Mouse (Mus musculus) c-Kit-positive CD71-negative TER-119-negative erythroid progenitor cells, embryonic 14.5 days (primary cell): Measurements from ENCODE around the gene Arid4a.
"Not testable (repeated sequence)": the region's sequence is repeated elsewhere in the genome, so short reads cannot be mapped to it uniquely, and the experiment has no call there.

ENCODE experiments used
- DNase-seq: peaks from one replicate; pipeline ENCODE4 v3.0.0-alpha.2; 2013; ENCODE audit warnings: low read depth

Gene Arid4a

DNA sequence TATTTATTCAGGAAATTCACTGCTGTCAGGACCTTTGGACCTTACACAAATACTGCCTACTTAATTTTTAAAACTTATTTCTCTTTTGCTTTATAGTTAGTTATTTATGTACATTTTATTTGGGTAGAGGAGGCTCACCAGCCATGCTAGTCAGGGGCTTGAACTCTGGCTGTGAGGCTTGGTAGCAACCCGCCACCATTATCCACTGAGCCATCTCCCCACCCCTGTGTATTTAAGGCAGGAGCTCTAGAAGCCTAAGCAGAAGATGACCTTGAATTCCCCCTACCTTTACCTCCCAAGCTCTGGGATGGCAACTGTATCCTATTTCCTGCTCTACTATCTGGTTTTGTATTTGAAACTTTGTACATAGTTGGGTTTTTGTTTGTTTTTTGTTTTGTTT, 37.7 kb downstream of the Arid4a start:
- DNase-seq, result no peak

DNA sequence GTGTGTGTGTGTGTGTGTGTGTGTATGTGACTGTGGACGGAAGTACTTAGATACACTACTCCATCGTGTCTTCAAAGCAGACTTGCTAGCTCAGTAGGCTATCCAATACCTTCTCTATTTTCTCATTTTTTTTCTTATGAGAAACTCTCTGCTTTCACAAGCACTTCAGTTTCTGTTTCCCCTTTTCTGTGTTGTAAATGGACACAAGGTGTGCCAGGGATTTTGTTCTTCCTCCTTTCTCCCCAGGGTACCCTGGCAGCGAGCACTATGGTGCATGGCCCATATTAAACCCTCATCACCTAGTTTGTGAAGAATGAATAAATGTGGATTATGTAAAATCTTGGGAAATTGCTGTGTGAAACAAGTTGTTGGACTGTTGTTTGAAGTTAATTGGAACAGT, 39.7 kb downstream of the Arid4a start:
- no peak for DNase-seq

DNA sequence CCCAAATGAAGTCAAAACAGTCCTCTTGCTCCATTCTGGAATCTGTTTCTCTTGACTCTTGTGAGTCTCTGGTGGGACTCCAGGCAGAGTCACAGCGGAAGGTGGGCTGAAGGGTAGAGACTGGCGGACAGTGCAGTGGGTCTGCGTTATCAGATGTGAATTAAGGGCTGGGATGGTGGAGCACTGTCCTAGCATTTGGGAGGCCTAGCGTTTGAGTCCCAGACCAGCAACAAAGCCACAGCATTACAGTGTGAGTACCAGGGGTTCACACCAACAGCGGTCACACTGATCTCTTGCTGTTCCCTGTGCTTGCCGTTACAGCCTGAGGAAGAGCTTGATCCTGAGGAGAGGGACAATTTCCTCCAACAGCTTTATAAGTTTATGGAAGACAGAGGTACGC, 44.0 kb downstream of the Arid4a start:
- DNase-seq, result no peak

GRCm38 (mm10) chr12:71069846-71070245, 54.1 kb downstream of the Arid4a start:
- no peak for DNase-seq

- DNase-seq, result no peak
These were observed 56.3 kb downstream of the Arid4a start for GRCm38 (mm10) chr12:71072048-71072447.

DNA sequence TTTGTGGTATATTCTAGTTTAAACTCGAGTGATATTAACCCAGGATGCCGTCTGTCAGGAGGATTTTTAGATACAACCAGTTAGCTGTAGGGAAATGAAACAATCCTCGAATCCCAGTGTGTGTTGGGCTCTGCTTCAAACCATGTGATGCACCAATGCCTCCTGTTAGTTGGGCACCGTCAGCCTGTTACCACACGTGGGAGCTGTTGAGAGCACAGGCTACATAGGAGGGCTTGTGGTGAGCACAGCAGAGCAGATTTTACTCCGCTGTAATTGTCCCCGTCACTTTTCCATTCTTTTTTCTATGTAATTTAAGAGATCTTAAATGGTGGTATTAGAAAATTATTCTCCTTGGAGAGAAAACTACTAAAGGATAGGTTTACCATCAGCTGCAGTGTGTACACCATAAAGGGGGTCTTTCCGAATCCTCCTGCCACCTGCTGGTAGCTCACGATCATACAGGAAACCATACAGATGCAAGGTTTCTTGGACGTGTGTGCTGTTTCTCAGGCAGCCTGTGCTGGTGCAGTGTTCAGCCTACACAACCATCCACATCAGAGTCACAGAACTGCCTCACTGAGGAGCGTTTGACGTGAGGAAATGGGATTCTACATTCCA, 57.4 kb downstream of the Arid4a start:
- DNase-seq, result peak; percentile 32

DNA sequence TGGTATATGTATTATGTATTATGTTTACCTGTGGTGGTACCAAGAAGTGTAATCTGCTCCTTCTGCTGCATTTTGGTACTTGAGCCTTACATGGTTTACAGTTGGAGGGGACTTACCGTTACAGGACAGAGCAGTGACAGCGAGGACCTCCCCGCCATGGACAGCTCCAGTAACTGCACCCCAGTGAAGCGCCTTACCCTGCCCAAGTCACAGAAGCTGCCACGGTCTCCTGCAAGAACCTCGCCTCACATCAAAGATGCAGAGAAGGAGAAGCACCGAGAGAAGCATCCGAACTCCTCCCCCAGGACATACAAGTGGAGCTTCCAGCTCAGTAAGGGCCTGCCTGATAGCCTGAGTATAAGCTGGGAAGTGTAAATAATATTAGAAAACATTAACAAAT, 70.5 kb downstream of the Arid4a start:
- no peak for DNase-seq

GRCm38 (mm10) chr12:71104275-71104674, 88.5 kb downstream of the Arid4a start:
- DNase-seq, result not testable (repeated sequence)

DNA sequence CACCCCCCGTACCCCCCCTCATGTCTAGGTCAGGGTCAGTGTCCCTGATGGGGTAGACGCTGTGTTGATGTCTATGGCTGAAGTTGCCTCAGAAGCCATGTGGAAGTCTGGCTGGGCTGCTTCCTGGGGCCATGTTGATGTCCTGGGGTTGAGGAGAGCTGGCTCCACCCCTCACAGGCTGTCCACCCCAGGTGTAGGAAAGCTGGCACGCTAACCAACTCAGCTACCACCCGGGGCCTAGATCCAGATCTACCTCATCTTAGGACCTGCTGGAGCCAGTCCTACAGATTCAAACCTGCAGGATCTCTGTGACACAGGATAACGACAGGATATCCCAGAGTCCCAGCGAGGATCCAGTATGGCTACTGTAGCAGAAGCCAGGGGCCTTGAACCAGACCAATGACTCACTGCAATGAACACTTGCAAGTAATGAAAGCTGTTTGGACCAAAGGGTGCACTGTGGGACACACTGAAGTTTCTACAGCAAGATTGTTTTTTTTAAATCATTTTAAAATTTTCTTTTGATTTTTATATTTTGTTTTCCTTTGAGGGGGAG, 91.5 kb downstream of the Arid4a start:
- no peak for DNase-seq

- peak; percentile 14 for DNase-seq
These were observed 95.5 kb downstream of the Arid4a start, which contains the start of gene Tomm20l for GRCm38 (mm10) chr12:71111331-71111730. Gene Tomm20l, plus strand, starts transcription at chr12:71111428.

- DNase-seq, result no peak
These were observed 97.3 kb downstream of the Arid4a start for GRCm38 (mm10) chr12:71113074-71113473.

GRCm38 (mm10) chr12:71113675-71114288, 98.0 kb downstream of the Arid4a start:
- peak; percentile 60 for DNase-seq

DNA sequence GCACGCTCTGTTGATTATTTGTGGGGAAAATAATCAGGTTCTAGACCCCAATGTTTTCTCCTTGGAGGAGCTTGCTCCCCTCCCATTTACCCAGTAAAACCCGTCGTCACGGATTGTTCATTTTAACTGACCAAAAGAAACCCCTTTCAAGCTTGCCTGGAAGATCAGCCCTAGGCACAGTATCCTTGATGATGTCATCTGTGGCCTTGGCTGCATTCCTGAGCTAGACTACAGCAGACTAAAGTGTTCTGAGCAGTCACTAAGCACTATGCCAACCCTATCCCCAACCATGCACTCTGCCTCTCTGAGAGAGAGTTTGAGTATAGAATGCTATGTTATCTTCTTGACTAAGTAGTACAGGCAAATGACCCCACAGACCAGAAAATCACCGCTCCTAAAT, 100.6 kb downstream of the Arid4a start:
- no peak for DNase-seq

GRCm38 (mm10) chr12:71122731-71123130, 106.9 kb downstream of the Arid4a start:
- no peak for DNase-seq

DNA sequence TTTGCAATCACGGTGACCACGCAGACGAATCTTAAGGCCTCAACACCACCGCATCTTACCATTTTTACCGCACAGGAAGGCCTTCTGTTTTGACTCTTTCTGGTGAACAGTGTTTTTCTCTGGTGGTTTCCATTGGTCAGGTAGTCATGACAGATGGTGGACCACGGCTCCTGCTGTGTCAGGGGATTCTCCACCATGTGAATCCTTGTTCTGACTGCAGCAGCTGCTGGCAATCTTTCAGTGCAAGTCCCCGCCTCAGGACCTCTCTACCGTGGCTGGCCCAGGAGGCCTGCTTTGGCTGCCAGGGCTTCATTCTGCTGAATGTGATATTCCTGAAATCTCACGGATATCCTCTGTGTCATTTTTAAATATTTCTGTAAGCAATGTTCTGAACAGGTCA, 107.5 kb downstream of the Arid4a start:
- no peak for DNase-seq

DNA sequence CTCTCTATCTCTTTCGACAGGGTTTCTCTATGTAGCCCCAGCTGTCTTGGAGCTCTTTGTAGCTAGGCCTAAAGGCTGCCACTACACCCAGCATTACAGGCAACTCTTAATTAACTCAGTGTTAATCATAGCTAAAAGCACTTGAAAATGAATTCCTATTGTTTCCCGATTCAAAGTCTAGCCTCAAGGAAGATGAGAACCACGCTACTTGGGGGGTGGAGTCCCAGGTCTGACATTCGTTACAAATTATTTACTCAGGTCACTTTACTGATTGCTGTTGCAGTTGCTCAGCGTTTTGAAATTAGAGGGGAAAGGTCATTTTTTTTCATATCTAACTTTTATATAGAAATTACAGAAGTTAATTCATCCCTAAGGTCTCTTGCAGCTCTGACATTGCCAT, 119.8 kb downstream of the Arid4a start:
- no peak for DNase-seq

- peak; percentile 72 for DNase-seq
These were observed 120.6 kb downstream of the Arid4a start, which contains the start of the genes Timm9 and 2700049A03Rik for GRCm38 (mm10) chr12:71136130-71136973. Gene Timm9, minus strand, starts transcription at chr12:71136684. Gene 2700049A03Rik, plus strand, starts transcription at chr12:71136848.

DNA sequence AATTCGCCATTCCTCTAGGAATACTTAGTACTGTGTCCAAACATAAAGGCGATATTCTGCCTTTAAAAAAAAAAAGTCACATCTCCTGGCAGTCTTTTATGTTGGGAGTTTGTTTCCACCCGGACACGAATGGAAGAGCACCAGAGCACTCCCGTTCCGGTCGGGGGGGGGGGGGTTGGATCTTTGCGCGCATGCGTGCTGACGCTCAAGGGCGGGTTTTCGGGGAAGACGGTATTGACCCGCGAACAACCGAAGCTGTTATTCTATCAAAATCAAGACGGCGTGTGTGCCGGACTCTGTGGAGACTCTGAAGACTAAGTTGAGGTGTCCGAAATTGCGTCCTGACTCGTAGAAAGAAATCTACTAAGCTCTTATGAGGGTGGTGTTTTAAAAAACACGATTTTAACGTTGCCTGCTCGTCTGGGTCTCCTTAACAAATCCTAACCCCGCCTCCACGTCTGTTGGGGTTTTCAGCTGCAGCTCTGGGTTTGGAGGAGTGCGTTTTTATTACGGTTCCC, 121.2 kb downstream of the Arid4a start:
- DNase-seq, result peak; percentile 93

GRCm38 (mm10) chr12:71137686-71138085, 121.9 kb downstream of the Arid4a start:
- no peak for DNase-seq

DNA sequence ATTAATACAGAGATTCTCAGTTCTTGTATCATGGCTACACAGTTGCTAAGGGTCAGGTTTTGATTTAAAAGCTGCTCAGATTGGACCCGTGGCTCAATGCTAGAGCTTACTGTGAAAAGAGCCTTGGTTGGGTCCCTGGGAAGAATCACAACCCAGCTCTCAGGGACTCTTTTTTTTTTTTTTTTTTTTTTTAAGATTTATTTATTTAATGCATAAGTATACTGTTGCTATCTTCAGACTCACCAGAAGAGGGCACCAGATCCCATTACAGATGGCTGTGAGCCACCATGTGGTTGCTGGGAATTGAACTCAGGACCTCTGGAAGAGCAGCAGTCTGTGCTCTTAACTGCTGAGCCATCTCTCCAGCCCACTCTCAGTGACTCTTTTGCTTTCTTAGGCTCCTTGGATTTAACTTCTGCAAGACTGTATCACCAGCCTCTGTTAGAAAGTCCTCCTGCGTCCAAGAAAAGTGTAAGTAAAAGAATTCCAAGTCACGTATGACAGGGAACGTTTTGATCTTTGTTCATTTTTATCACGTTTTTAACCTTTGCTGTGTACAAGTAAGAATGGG, 123.6 kb downstream of the Arid4a start:
- no peak for DNase-seq

DNA sequence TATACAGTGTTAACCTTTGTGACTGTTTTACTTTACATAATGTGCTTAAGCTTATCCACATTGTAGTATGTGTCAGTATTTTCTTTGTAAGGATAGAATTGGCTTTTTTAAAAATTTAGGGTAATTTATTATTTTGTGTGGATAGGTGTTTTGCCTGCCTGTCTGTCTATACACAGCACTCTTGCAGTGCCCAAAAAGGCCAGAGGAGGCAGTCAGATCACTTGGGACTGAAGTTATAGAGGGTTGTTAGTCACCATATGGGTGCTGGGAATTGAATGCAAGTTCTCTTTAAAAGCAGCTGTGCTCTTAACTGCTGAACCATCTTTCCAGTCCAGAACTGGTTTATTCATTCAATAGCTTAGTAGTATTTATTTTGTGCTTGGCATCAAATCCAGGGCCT, 125.4 kb downstream of the Arid4a start:
- DNase-seq, result no peak

DNA sequence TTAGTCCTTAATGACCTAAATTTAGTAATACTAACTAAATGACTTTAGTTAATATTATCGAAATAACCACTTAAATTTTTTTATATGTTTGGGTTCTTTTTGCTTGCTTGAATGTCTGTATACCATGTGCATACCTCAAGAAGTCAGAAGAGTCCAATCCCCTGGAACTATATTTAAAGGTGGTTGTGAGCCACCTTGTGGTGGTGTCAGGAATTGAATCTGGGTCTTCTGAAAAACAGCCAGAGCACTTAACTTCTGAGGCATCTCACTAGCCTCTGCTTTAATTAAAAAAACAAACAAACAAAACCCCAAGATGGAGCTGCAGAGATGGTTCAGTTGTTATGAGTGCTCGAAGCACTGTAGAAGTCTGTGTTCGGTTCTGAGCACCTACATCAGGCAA, 131.9 kb downstream of the Arid4a start:
- DNase-seq, result peak; percentile 47
